Mouse (Mus musculus) erythroblast, embryonic 14.5 days (primary cell): ENCODE data around the gene Map3k12. TPM values are rescaled to one million over a fixed set of nuclear protein-coding genes. Genes with fewer than 3 reads are reported as not detected.

Source experiments
- H3K27me3 ChIP-seq: 2 replicates; pipeline ENCODE4 v1.6.1; 2012; ENCODE audit warnings: inconsistent platforms; ENCODE audit not compliant: control insufficient read depth
- H3K36me3 ChIP-seq: 2 replicates; pipeline ENCODE4 v1.6.1; 2012; ENCODE audit warnings: mild to moderate bottlenecking, inconsistent platforms; ENCODE audit not compliant: control insufficient read depth
- H3K4me1 ChIP-seq: 2 replicates; pipeline ENCODE4 v1.6.1; 2012; ENCODE audit warnings: inconsistent platforms; ENCODE audit not compliant: control insufficient read depth
- H3K4me3 ChIP-seq: replicated peaks from 2 replicates; pipeline ENCODE3; 2012; ENCODE audit warnings: moderate library complexity, mild to moderate bottlenecking, inconsistent platforms
- H3K9me3 ChIP-seq: 2 replicates; pipeline ENCODE4 v1.6.1; 2012; ENCODE audit warnings: low read length, inconsistent platforms, mixed read lengths; ENCODE audit not compliant: control insufficient read depth
- GATA1 ChIP-seq: IDR thresholded peaks from 2 replicates; pipeline ENCODE4 v1.6.1; 2012; ENCODE audit warnings: low read length, inconsistent platforms, mixed read lengths
- TAL1 ChIP-seq: IDR thresholded peaks from 3 replicates; pipeline ENCODE4 v1.6.1; 2012; ENCODE audit warnings: low read length, inconsistent platforms, mixed read lengths
- polyA plus RNA-seq: library from polyadenylated mRNA; stranded (reverse); fragments of >175 nt; gene quantifications from 2 replicates; pipeline ENCODE4 v1.2.3, GENCODE M21; 2012

Gene Map3k12
- polyA plus RNA-seq, 1 experiment, result 0.01 TPM

DNA sequence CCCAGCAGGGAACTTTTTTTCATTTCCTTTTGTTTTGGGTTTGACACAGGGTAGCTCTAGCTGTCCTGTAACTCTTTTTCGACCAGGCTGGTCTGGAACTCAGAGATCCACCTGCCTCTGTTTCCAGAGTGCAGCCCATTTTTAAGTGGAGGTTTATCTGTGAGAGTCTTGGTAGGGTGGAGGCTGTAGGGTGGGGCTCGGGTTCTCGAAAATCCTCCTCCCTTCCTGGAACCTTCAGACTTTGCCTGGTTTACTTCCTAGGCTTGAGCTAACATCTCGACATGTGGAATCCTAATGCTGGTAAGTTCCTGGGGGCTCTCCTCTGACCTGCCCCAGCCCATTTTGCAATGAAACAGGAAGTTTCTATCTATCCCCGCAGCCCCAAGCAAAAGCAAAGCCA lies 57.0 kb downstream of the Map3k12 start:
- peaks cover 62% of the 10 kb centered on the region for H3K4me1 ChIP-seq
- peak overlapping the region; percentile 76 for H3K4me3 ChIP-seq
- H3K9me3 ChIP-seq, result no peaks in the 10 kb centered on the region
- no peak for TF ChIP-seq GATA1
- H3K27me3 ChIP-seq, result no peaks in the 10 kb centered on the region
- H3K36me3 ChIP-seq, result peaks cover 37% of the 10 kb centered on the region

DNA sequence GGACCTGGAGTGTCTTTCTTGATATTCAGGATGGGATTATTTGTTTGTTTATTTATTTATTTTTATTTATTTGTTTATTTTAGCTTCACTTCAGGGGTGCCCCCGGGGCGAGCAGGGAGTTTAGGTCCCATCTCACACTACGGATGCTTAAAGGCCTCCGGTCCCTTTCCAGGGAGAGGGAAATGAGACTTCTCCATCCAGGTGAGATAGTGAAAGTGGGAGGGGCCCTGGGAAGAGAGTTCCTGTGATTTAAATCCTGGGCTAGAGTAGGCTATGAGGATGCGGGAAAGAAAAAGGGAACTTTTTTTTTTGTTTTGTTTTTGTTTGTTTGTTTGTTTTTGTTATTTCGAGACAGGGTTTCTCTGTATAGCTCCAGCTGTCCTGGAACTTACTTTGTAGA lies 57.5 kb downstream of the Map3k12 start:
- TF ChIP-seq GATA1 (no peak), TAL1 (no peak)
- H3K4me1 ChIP-seq, result peaks cover 62% of the 10 kb centered on the region
- peaks cover 35% of the 10 kb centered on the region for H3K36me3 ChIP-seq
- H3K27me3 ChIP-seq, result no peaks in the 10 kb centered on the region
- H3K9me3 ChIP-seq, result no peaks in the 10 kb centered on the region
- H3K4me3 ChIP-seq, result peak overlapping the region; percentile 76

GRCm38 (mm10) chr15:102458904-102459317 lies 58.0 kb downstream of the Map3k12 start, which contains the start of gene Prr13:
TSS of gene Prr13 (plus strand) at chr15:102459028.
- Histone ChIP-seq H3K36me3 (peaks cover 32% of the 10 kb centered on the region), H3K4me3 (peak within 1 kb of the TSS; percentile 76), H3K9me3 (no peaks in the 10 kb centered on the region), H3K4me1 (peaks cover 62% of the 10 kb centered on the region), H3K27me3 (no peaks in the 10 kb centered on the region)
- TF ChIP-seq GATA1 (no peak), TAL1 (no peak; the same call in 2 of the 3 replicates)

DNA sequence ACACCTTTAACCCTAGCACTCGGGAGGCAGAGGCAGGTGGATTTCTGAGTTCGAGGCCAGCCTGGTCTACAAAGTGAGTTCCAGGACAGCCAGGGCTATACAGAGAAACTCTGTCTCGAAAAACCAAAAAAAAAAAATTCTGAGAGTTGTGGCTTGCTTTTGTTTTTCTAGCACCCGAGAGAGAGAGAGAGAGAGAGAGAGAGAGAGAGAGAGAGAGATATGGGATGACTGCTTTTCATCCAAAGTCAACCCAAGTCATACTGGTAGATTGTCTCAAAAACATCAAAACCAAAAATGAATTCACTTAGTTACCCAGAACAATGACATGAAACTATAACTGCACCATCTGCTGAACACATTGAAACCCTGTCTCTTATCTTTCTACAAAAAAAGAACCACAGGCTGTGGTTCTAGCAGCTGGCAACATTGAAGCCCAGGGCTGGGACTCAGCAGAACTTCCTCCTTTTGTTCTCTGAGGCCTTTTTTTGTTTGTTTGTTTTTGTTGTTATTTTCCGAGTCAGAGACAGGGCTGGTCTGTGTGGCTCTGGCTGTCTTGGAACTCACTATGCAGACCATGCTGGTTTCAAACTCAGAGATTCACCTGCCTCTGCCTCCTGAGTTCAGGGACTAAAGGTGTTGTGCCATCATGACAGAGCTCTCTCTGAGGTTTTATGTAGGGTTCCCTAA lies 58.7 kb downstream of the Map3k12 start:
- peaks cover 25% of the 10 kb centered on the region for H3K36me3 ChIP-seq
- H3K4me3 ChIP-seq, result peak overlapping the region; percentile 76
- peaks cover 62% of the 10 kb centered on the region for H3K4me1 ChIP-seq
- H3K9me3 ChIP-seq, result no peaks in the 10 kb centered on the region
- TF ChIP-seq GATA1, result no peak
- TF ChIP-seq TAL1, result no peak
- H3K27me3 ChIP-seq, result no peaks in the 10 kb centered on the region

- Histone ChIP-seq H3K27me3 (no peaks in the 10 kb centered on the region), H3K36me3 (peaks cover 8% of the 10 kb centered on the region), H3K4me1 (peaks cover 46% of the 10 kb centered on the region), H3K4me3 (no peak overlapping the region), H3K9me3 (no peaks in the 10 kb centered on the region)
- no peak for TF ChIP-seq GATA1
Observed at GRCm38 (mm10) chr15:102455993-102456392, 60.9 kb downstream of the Map3k12 start.

DNA sequence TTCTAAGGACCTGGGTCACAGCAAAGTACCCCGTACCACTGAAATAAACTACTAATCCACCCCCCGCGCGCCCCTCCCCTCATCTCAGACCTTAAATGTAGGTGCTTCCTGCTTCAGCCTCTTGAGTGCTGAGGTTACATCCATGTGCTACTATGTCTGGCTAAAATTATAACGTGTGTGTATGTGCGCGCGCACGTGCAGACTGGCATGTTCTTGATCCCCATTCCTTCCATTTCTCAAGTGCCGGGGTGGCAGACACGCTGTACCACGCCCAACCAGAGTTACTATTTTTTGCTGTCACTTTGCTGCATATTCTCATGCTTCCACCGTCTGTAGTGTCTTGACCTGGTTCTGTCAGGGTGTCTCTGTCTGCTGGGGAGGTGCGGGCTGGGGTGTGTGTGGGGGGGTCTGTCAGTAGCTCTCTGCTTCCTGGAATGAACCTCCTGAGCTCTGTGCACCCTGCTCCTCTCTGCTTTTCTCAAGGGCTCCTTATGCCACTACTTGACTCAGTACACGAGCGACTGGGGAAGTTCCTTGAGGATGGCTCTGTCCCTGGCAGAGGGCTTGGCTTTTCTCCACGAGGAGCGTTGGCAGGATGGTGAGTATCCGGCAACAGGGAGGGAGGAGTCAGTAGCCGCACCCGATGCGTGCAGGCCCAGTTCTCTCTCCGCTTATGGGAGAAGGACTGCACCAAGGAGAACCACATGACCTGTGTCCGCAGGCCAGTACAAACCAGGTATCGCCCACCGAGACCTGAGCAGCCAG lies 65.0 kb downstream of the Map3k12 start:
- H3K27me3 ChIP-seq, result no peaks in the 10 kb centered on the region
- peaks cover 13% of the 10 kb centered on the region for H3K4me1 ChIP-seq
- no peaks in the 10 kb centered on the region for H3K36me3 ChIP-seq
- no peak for TF ChIP-seq GATA1
- TF ChIP-seq TAL1, result no peak
- no peaks in the 10 kb centered on the region for H3K9me3 ChIP-seq
- H3K4me3 ChIP-seq, result no peak overlapping the region

DNA sequence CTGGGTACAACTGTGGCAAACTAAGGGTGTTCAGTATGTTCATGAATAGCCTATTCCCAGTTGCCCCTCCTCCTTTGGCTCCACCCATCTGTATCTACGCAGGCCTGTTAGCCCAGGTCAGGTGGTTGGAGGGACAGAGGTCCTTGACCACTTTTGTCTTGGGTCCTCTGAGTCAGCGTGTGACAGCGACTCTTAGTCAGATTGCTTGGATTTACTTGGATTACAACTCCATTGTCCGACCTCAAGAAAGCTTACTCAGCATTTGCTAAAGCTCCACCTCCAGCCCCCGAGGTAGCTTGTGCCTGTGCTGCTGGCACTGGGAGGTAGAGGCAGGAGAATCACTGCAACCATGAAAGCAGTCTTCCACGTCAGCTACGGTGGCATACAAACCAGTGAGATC lies 65.9 kb downstream of the Map3k12 start:
- Histone ChIP-seq H3K4me1 (peaks cover 16% of the 10 kb centered on the region), H3K4me3 (no peak overlapping the region), H3K9me3 (no peaks in the 10 kb centered on the region), H3K27me3 (no peaks in the 10 kb centered on the region), H3K36me3 (no peaks in the 10 kb centered on the region)
- no peak for TF ChIP-seq TAL1
- TF ChIP-seq GATA1, result no peak

GRCm38 (mm10) chr15:102449366-102449765 lies 67.5 kb downstream of the Map3k12 start:
- Histone ChIP-seq H3K9me3 (no peaks in the 10 kb centered on the region), H3K4me1 (peaks cover 14% of the 10 kb centered on the region), H3K36me3 (no peaks in the 10 kb centered on the region), H3K27me3 (no peaks in the 10 kb centered on the region; the same call in 1 of the 2 replicates), H3K4me3 (no peak overlapping the region)
- TF ChIP-seq GATA1 (no peak), TAL1 (no peak)

Other genes starting within 250 kb of the Map3k12 start
- gene Gm9918, start 246.5 kb downstream of the Map3k12 start, polyA plus RNA-seq, result not detected in 2 replicates
- gene Mfsd5, start 237.6 kb downstream of the Map3k12 start, polyA plus RNA-seq, result 3.2 and 3.5 TPM in 2 replicates
- gene Espl1, start 220.8 kb downstream of the Map3k12 start, polyA plus RNA-seq, result 12.0 and 15.2 TPM in 2 replicates
- 1.2 and 3.3 TPM in 2 replicates for gene Pfdn5, start 190.9 kb downstream of the Map3k12 start, polyA plus RNA-seq
- 6.4 and 8.0 TPM in 2 replicates for gene Myg1, start 185.4 kb downstream of the Map3k12 start, polyA plus RNA-seq
- 13.7 and 18.1 TPM in 2 replicates for gene Aaas, start 166.3 kb downstream of the Map3k12 start, polyA plus RNA-seq
- not detected in 2 replicates for gene Sp7, start 149.9 kb downstream of the Map3k12 start, polyA plus RNA-seq
- 0.32 and 0.93 TPM in 2 replicates for gene Sp1, start 110.9 kb downstream of the Map3k12 start, polyA plus RNA-seq
- gene Amhr2, start 71.7 kb downstream of the Map3k12 start, polyA plus RNA-seq, result 0.03 and 0.08 TPM in 2 replicates
- gene Prr13, start 58.0 kb downstream of the Map3k12 start, polyA plus RNA-seq, result 28.4 and 73.8 TPM in 2 replicates
- 31.3 and 62.4 TPM in 2 replicates for gene Pcbp2, start 46.5 kb downstream of the Map3k12 start, polyA plus RNA-seq
- gene Gm10337, start 13.3 kb downstream of the Map3k12 start, polyA plus RNA-seq, result not detected in 2 replicates
- gene Tarbp2, start 1.1 kb upstream of the Map3k12 start, polyA plus RNA-seq, result 11.9 and 12.1 TPM in 2 replicates
- 0.16 and 0.17 TPM in 2 replicates for gene Npff, start 7.9 kb upstream of the Map3k12 start, polyA plus RNA-seq
- gene Gm28047, start 108.0 kb upstream of the Map3k12 start, polyA plus RNA-seq, result 0.09 TPM in 1 of 2 replicates, not detected in the other
- 0.72 and 1.1 TPM in 2 replicates for gene Atf7, start 108.4 kb upstream of the Map3k12 start, polyA plus RNA-seq
- 1.2 and 2.9 TPM in 2 replicates for gene Atp5g2, start 155.3 kb upstream of the Map3k12 start, polyA plus RNA-seq
- 9.1 and 9.5 TPM in 2 replicates for gene Calcoco1, start 205.1 kb upstream of the Map3k12 start, polyA plus RNA-seq